Mouse (Mus musculus) hindbrain, embryonic 10.5 days (tissue): Measurements from ENCODE around the gene Ppip5k1. TPM values are rescaled to one million over a fixed set of nuclear protein-coding genes. Genes with fewer than 3 reads are reported as not detected.

Experiments used
- DNase-seq: peaks from one replicate; pipeline ENCODE4 v3.0.0-alpha.2; 2017; ENCODE audit warnings: low spot score
- H3K27ac ChIP-seq: fragments of 300-500 bp; sonication (generic); 2 replicates; pipeline ENCODE4 v1.5.1; 2016; ENCODE audit warnings: mild to moderate bottlenecking, moderate library complexity
- H3K27me3 ChIP-seq: fragments of 300-500 bp; sonication (generic); 2 replicates; pipeline ENCODE4 v1.6.1; 2016; ENCODE audit warnings: mild to moderate bottlenecking; ENCODE audit not compliant: poor library complexity, insufficient read depth, severe bottlenecking
- H3K36me3 ChIP-seq: fragments of 300-500 bp; sonication (generic); 2 replicates; pipeline ENCODE4 v1.6.1; 2016; ENCODE audit warnings: mild to moderate bottlenecking, moderate library complexity
- H3K4me1 ChIP-seq: fragments of 300-500 bp; sonication (generic); replicated peaks from 2 replicates; pipeline ENCODE4 v1.6.1; 2016; ENCODE audit warnings: mild to moderate bottlenecking
- H3K4me3 ChIP-seq: fragments of 300-500 bp; sonication (generic); 2 replicates; pipeline ENCODE4 v1.5.1; 2016; ENCODE audit warnings: mild to moderate bottlenecking, moderate library complexity
- H3K9me3 ChIP-seq: fragments of 300-500 bp; sonication (generic); 2 replicates; pipeline ENCODE4 v1.6.1; 2016; ENCODE audit warnings: mild to moderate bottlenecking, moderate library complexity
- WGBS: fragments of 180-500 bp; shearing (Covaris S2); methylation state at CpG from one replicate; pipeline ENCODE4 v1.1.7; 2016; 5-methylcytosine and 5-hydroxymethylcytosine counted together
- polyA plus RNA-seq: library from polyadenylated mRNA; unstranded; fragments of >200 nt; fragmentation: Nextera tagmentation; extraction: Ambion mirVana; gene quantifications from 2 replicates; pipeline ENCODE4 v1.2.1, GENCODE M21; 2016

The Ppip5k1 gene
- polyA plus RNA-seq, 1 experiment from 2014 or later, result 10.7 TPM

- H3K4me3 ChIP-seq, result peak overlapping the region; percentile 81
- 0 out of 2 replicates have a peak, but pooled peaks cover 5% of the 10 kb centered on the region for H3K36me3 ChIP-seq
- H3K27ac ChIP-seq, result peak overlapping the region; percentile 94
- H3K27me3 ChIP-seq, result peaks cover 29% of the 10 kb centered on the region
- WGBS, result 5% methylated on average over 6 of the region's 6 CpGs
- DNase-seq, result no peak
- no peaks in the 10 kb centered on the region for H3K9me3 ChIP-seq
- H3K4me1 ChIP-seq, result peaks cover 23% of the 10 kb centered on the region
Measured at GRCm38 (mm10) chr2:121354378-121354777, 818 bp downstream of the Ppip5k1 start.

- DNase-seq, result no peak
Measured at GRCm38 (mm10) chr2:121353156-121353555, 2.0 kb downstream of the Ppip5k1 start.

GRCm38 (mm10) chr2:121339057-121339456 lies 16.1 kb downstream of the Ppip5k1 start:
- Histone ChIP-seq H3K36me3 (peaks cover 36% of the 10 kb centered on the region), H3K4me3 (no peak overlapping the region), H3K4me1 (no peaks in the 10 kb centered on the region), H3K9me3 (no peaks in the 10 kb centered on the region), H3K27me3 (no peaks in the 10 kb centered on the region), H3K27ac (no peak overlapping the region)
- no peak for DNase-seq

More at GRCm38 (mm10) chr2:121353156-121353555, 2.0 kb downstream of the Ppip5k1 start:
- H3K27ac ChIP-seq, result no peak overlapping the region
- peaks cover 11% of the 10 kb centered on the region for H3K4me1 ChIP-seq
- H3K27me3 ChIP-seq, result peaks cover 16% of the 10 kb centered on the region
- H3K4me3 ChIP-seq, result no peak overlapping the region
- 72% methylated on average over 8 of the region's 8 CpGs for WGBS
- peaks cover 10% of the 10 kb centered on the region; the same call in 1 of the 2 replicates for H3K36me3 ChIP-seq
- H3K9me3 ChIP-seq, result no peaks in the 10 kb centered on the region

- no peak overlapping the region for H3K4me3 ChIP-seq
- H3K36me3 ChIP-seq, result peaks cover 15% of the 10 kb centered on the region; the same call in 1 of the 2 replicates
- WGBS, result 84% methylated on average over 2 of the region's 2 CpGs
Measured at GRCm38 (mm10) chr2:121329492-121329891, 25.7 kb downstream of the Ppip5k1 start.

GRCm38 (mm10) chr2:121323693-121324470 lies 31.3 kb downstream of the Ppip5k1 start:
- 91% methylated on average over 10 of the region's 10 CpGs for WGBS
- Histone ChIP-seq H3K9me3 (no peaks in the 10 kb centered on the region), H3K36me3 (peaks cover 16% of the 10 kb centered on the region), H3K27ac (no peak overlapping the region), H3K4me1 (no peaks in the 10 kb centered on the region), H3K4me3 (no peak overlapping the region), H3K27me3 (no peaks in the 10 kb centered on the region)
- no peak for DNase-seq

More at GRCm38 (mm10) chr2:121329492-121329891, 25.7 kb downstream of the Ppip5k1 start:
- Histone ChIP-seq H3K27ac (no peak overlapping the region), H3K4me1 (no peaks in the 10 kb centered on the region), H3K27me3 (no peaks in the 10 kb centered on the region), H3K9me3 (no peaks in the 10 kb centered on the region)
- DNase-seq, result no peak

GRCm38 (mm10) chr2:121323041-121323440 lies 32.2 kb downstream of the Ppip5k1 start:
- no peak for DNase-seq
- Histone ChIP-seq H3K36me3 (peaks cover 16% of the 10 kb centered on the region), H3K9me3 (no peaks in the 10 kb centered on the region), H3K4me3 (no peak overlapping the region), H3K27me3 (no peaks in the 10 kb centered on the region), H3K27ac (no peak overlapping the region), H3K4me1 (no peaks in the 10 kb centered on the region)
- WGBS, result 89% methylated on average over 10 of the region's 10 CpGs

GRCm38 (mm10) chr2:121316278-121316677 lies 38.9 kb downstream of the Ppip5k1 start:
- H3K36me3 ChIP-seq, result peaks cover 16% of the 10 kb centered on the region
- no peak overlapping the region for H3K4me3 ChIP-seq
- H3K27ac ChIP-seq, result no peak overlapping the region
- H3K27me3 ChIP-seq, result no peaks in the 10 kb centered on the region
- DNase-seq, result no peak
- H3K4me1 ChIP-seq, result no peaks in the 10 kb centered on the region
- no peaks in the 10 kb centered on the region for H3K9me3 ChIP-seq
- WGBS, result 76% methylated on average over 8 of the region's 8 CpGs

GRCm38 (mm10) chr2:121308997-121309416 lies 46.2 kb downstream of the Ppip5k1 start:
- peaks cover 59% of the 10 kb centered on the region for H3K36me3 ChIP-seq
- no peak overlapping the region for H3K27ac ChIP-seq
- no peaks in the 10 kb centered on the region; the same call in 1 of the 2 replicates for H3K27me3 ChIP-seq
- 32% methylated on average over 5 of the region's 5 CpGs for WGBS
- DNase-seq, result no peak
- peaks cover 38% of the 10 kb centered on the region for H3K4me1 ChIP-seq
- no peak overlapping the region for H3K4me3 ChIP-seq
- no peaks in the 10 kb centered on the region for H3K9me3 ChIP-seq

GRCm38 (mm10) chr2:121300036-121300435 lies 55.2 kb downstream of the Ppip5k1 start:
- Histone ChIP-seq H3K9me3 (no peaks in the 10 kb centered on the region), H3K4me1 (peaks cover 42% of the 10 kb centered on the region), H3K4me3 (no peak overlapping the region), H3K36me3 (peaks cover 65% of the 10 kb centered on the region), H3K27ac (no peak overlapping the region), H3K27me3 (peaks cover 59% of the 10 kb centered on the region)
- 87% methylated on average over 10 of the region's 10 CpGs for WGBS
- no peak for DNase-seq

GRCm38 (mm10) chr2:121299471-121299870 lies 55.7 kb downstream of the Ppip5k1 start:
- H3K27me3 ChIP-seq, result peaks cover 59% of the 10 kb centered on the region
- H3K36me3 ChIP-seq, result peaks cover 60% of the 10 kb centered on the region
- WGBS, result 90% methylated on average over 17 of the region's 17 CpGs
- H3K9me3 ChIP-seq, result no peaks in the 10 kb centered on the region
- H3K27ac ChIP-seq, result no peak overlapping the region
- peaks cover 43% of the 10 kb centered on the region for H3K4me1 ChIP-seq
- H3K4me3 ChIP-seq, result no peak overlapping the region
- no peak for DNase-seq

GRCm38 (mm10) chr2:121298131-121298530 lies 57.1 kb downstream of the Ppip5k1 start:
- Histone ChIP-seq H3K27me3 (peaks cover 61% of the 10 kb centered on the region), H3K4me3 (peak overlapping the region; percentile 57), H3K36me3 (peaks cover 46% of the 10 kb centered on the region), H3K27ac (peak overlapping the region; percentile 88), H3K9me3 (no peaks in the 10 kb centered on the region), H3K4me1 (peaks cover 54% of the 10 kb centered on the region)
- WGBS, result 7% methylated on average over 8 of the region's 8 CpGs
- DNase-seq, result peak; percentile 40

- H3K27ac ChIP-seq, result peak overlapping the region; percentile 88
- peaks cover 54% of the 10 kb centered on the region for H3K4me1 ChIP-seq
- H3K4me3 ChIP-seq, result peak overlapping the region; percentile 57
- whole genome bisulfite sequencing, result 9% methylated on average over 9 of the region's 9 CpGs
- DNase-seq, result no peak
- peaks cover 42% of the 10 kb centered on the region for H3K36me3 ChIP-seq
- H3K9me3 ChIP-seq, result no peaks in the 10 kb centered on the region
- H3K27me3 ChIP-seq, result peaks cover 63% of the 10 kb centered on the region
Measured at GRCm38 (mm10) chr2:121297701-121298100, 57.5 kb downstream of the Ppip5k1 start.

- Histone ChIP-seq H3K9me3 (no peaks in the 10 kb centered on the region), H3K4me3 (peak overlapping the region; percentile 57), H3K27me3 (peaks cover 63% of the 10 kb centered on the region), H3K27ac (peak overlapping the region; percentile 88), H3K4me1 (peaks cover 54% of the 10 kb centered on the region), H3K36me3 (peaks cover 33% of the 10 kb centered on the region)
- peak; percentile 37 for DNase-seq
- 5% methylated on average over 6 of the region's 6 CpGs for WGBS
Measured at GRCm38 (mm10) chr2:121296754-121297231, 58.4 kb downstream of the Ppip5k1 start.
